Mouse (Mus musculus) brown adipose tissue, adult 24 weeks (tissue): ENCODE measurements around the gene Gpsm1. TPM values are rescaled to one million over a fixed set of nuclear protein-coding genes. Genes with fewer than 3 reads are reported as not detected.
A peak's percentile ranks its signal among the peaks of the same experiment; 100 is the strongest.

Experiments
- H3K27ac ChIP-seq: fragments of 200-500 bp; replicated peaks from 2 replicates; pipeline ENCODE4 v1.5.1; 2012; ENCODE audit warnings: low read depth, mild to moderate bottlenecking, low read length
- H3K4me1 ChIP-seq: fragments of 200-500 bp; 2 replicates; pipeline ENCODE4 v1.6.1; 2012; ENCODE audit warnings: low read length, mixed read lengths; ENCODE audit not compliant: control insufficient read depth, insufficient read depth, insufficient read length
- H3K4me3 ChIP-seq: fragments of 200-500 bp; 2 replicates; pipeline ENCODE4 v1.5.1; 2012; ENCODE audit warnings: low read depth, mild to moderate bottlenecking, low read length, moderate library complexity; ENCODE audit not compliant: insufficient read depth
- polyA plus RNA-seq: library from polyadenylated mRNA; stranded (reverse); fragments of >200 nt; gene quantifications from 2 replicates; pipeline ENCODE4 v1.2.4, GENCODE M21; 2012; ENCODE audit not compliant: missing spikeins, insufficient read depth, insufficient read length

The Gpsm1 gene
- polyA plus RNA-seq, 1 experiment, result 0.91 TPM

GRCm38 (mm10) chr2:26300161-26300807 lies 15.0 kb upstream of the Gpsm1 start:
- no peaks in the 10 kb centered on the region for H3K4me1 ChIP-seq
- no peak overlapping the region for H3K27ac ChIP-seq
- H3K4me3 ChIP-seq, result no peak overlapping the region

- no peak overlapping the region for H3K27ac ChIP-seq
- no peak overlapping the region for H3K4me3 ChIP-seq
- no peaks in the 10 kb centered on the region for H3K4me1 ChIP-seq
These were observed 14.5 kb upstream of the Gpsm1 start for GRCm38 (mm10) chr2:26300808-26301174.

- Histone ChIP-seq H3K4me3 (no peak overlapping the region), H3K27ac (no peak overlapping the region), H3K4me1 (no peaks in the 10 kb centered on the region)
These were observed 13.3 kb upstream of the Gpsm1 start for GRCm38 (mm10) chr2:26302005-26302503.

- Histone ChIP-seq H3K4me3 (no peak overlapping the region), H3K27ac (no peak overlapping the region), H3K4me1 (no peaks in the 10 kb centered on the region)
These were observed 10.6 kb upstream of the Gpsm1 start for GRCm38 (mm10) chr2:26304711-26305110.

- Histone ChIP-seq H3K4me1 (no peaks in the 10 kb centered on the region), H3K4me3 (no peak overlapping the region), H3K27ac (no peak overlapping the region)
These were observed 9.8 kb upstream of the Gpsm1 start for GRCm38 (mm10) chr2:26305555-26305954.

GRCm38 (mm10) chr2:26306702-26307101 lies 8.6 kb upstream of the Gpsm1 start:
- H3K4me3 ChIP-seq, result no peak overlapping the region
- no peaks in the 10 kb centered on the region for H3K4me1 ChIP-seq
- H3K27ac ChIP-seq, result no peak overlapping the region

GRCm38 (mm10) chr2:26309739-26310138 lies 5.6 kb upstream of the Gpsm1 start:
- Histone ChIP-seq H3K4me1 (no peaks in the 10 kb centered on the region), H3K4me3 (no peak overlapping the region), H3K27ac (no peak overlapping the region)

GRCm38 (mm10) chr2:26311936-26312335 lies 3.4 kb upstream of the Gpsm1 start:
- Histone ChIP-seq H3K27ac (no peak overlapping the region), H3K4me1 (0 out of 2 replicates have a peak, but pooled peaks cover 3% of the 10 kb centered on the region), H3K4me3 (no peak overlapping the region)

- no peak overlapping the region for H3K27ac ChIP-seq
- 0 out of 2 replicates have a peak, but pooled peaks cover 3% of the 10 kb centered on the region for H3K4me1 ChIP-seq
These were observed 2.5 kb upstream of the Gpsm1 start for GRCm38 (mm10) chr2:26312812-26313211.

GRCm38 (mm10) chr2:26313394-26313793 lies 1.9 kb upstream of the Gpsm1 start:
- Histone ChIP-seq H3K4me1 (0 out of 2 replicates have a peak, but pooled peaks cover 3% of the 10 kb centered on the region), H3K27ac (no peak overlapping the region), H3K4me3 (no peak overlapping the region)

More at GRCm38 (mm10) chr2:26312812-26313211, 2.5 kb upstream of the Gpsm1 start:
- no peak overlapping the region for H3K4me3 ChIP-seq

GRCm38 (mm10) chr2:26314281-26315071 lies 839 bp upstream of the Gpsm1 start:
- no peak overlapping the region for H3K27ac ChIP-seq
- H3K4me3 ChIP-seq, result peak overlapping the region; percentile 76; the same call in 1 of the 2 replicates
- H3K4me1 ChIP-seq, result 0 out of 2 replicates have a peak, but pooled peaks cover 3% of the 10 kb centered on the region

- Histone ChIP-seq H3K27ac (0 out of 2 replicates have a peak overlapping the region, but pooled peaks have one; percentile 20), H3K4me1 (peaks cover 5% of the 10 kb centered on the region; the same call in 1 of the 2 replicates), H3K4me3 (peak overlapping the region; percentile 76)
These were observed 603 bp downstream of the Gpsm1 start for GRCm38 (mm10) chr2:26315925-26316311.

- Histone ChIP-seq H3K4me1 (peaks cover 5% of the 10 kb centered on the region; the same call in 1 of the 2 replicates), H3K4me3 (0 out of 2 replicates have a peak overlapping the region, but pooled peaks have one; percentile 76), H3K27ac (no peak overlapping the region)
These were observed 1.4 kb downstream of the Gpsm1 start for GRCm38 (mm10) chr2:26316576-26317246.

GRCm38 (mm10) chr2:26317371-26317770 lies 2.1 kb downstream of the Gpsm1 start:
- Histone ChIP-seq H3K27ac (no peak overlapping the region), H3K4me1 (peaks cover 5% of the 10 kb centered on the region; the same call in 1 of the 2 replicates), H3K4me3 (no peak overlapping the region)
